Mouse (Mus musculus) thymus, adult 2 months (tissue): ENCODE measurements at regions not wholly inside any gene's neighbourhood (a gene's known extent, or its start where the extent isn't known, plus 50 kb on each side); places are given as distances from the start of the nearest gene placed in this dataset.
"Not testable (repeated sequence)": the region's sequence is repeated elsewhere in the genome, so short reads cannot be mapped to it uniquely, and the experiment has no call there.

ENCODE experiments used
- DNase-seq: peaks from one replicate; pipeline ENCODE4 v3.0.0; 2021
- H3K27ac ChIP-seq: fragments of 200-500 bp; 2 replicates; pipeline ENCODE4 v1.5.1; 2012; ENCODE audit warnings: low read length, control low read depth; ENCODE audit not compliant: control insufficient read depth, insufficient read depth
- H3K27me3 ChIP-seq: fragments of 200-500 bp; 2 replicates; pipeline ENCODE4 v1.6.1; 2012; ENCODE audit warnings: mild to moderate bottlenecking, low read length, moderate library complexity, mixed read lengths; ENCODE audit not compliant: control insufficient read depth, insufficient read depth
- H3K36me3 ChIP-seq: fragments of 200-500 bp; 2 replicates; pipeline ENCODE4 v1.6.1; 2012; ENCODE audit warnings: mild to moderate bottlenecking, low read length, moderate library complexity; ENCODE audit not compliant: control insufficient read depth, insufficient read depth
- H3K4me1 ChIP-seq: fragments of 200-500 bp; replicated peaks from 2 replicates; pipeline ENCODE4 v1.6.1; 2012; ENCODE audit warnings: low read length; ENCODE audit not compliant: control insufficient read depth, insufficient read depth
- H3K4me3 ChIP-seq: fragments of 200-500 bp; 2 replicates; pipeline ENCODE4 v1.5.1; 2012; ENCODE audit warnings: mild to moderate bottlenecking, low read length, control low read depth, moderate library complexity; ENCODE audit not compliant: control insufficient read depth, insufficient read depth
- CTCF ChIP-seq: fragments of 200-500 bp; IDR thresholded peaks from 2 replicates; pipeline ENCODE4 v1.5.1; 2012; ENCODE audit warnings: mild to moderate bottlenecking, control low read depth, low read length, moderate library complexity, borderline replicate concordance; ENCODE audit not compliant: control insufficient read depth, poor library complexity, insufficient read depth; ENCODE audit errors: extremely low read depth
- POLR2A ChIP-seq: fragments of 200-500 bp; IDR thresholded peaks from 2 replicates; pipeline ENCODE4 v1.6.1; 2012; ENCODE audit warnings: mild to moderate bottlenecking, low read length, control low read depth, moderate library complexity; ENCODE audit not compliant: control insufficient read depth, poor library complexity, insufficient read depth; ENCODE audit errors: extremely low read depth
- WGBS: fragments of 180-500 bp; shearing (Covaris S2); methylation state at CpG from one replicate; pipeline ENCODE4 v1.1.7; 2018; 5-methylcytosine and 5-hydroxymethylcytosine counted together

- H3K27me3 ChIP-seq, result no peaks in the 10 kb centered on the region
- H3K27ac ChIP-seq, result no peak overlapping the region
- 37% methylated on average over 1 of the region's 1 CpGs for WGBS
- DNase-seq, result no peak
- no peak for TF ChIP-seq CTCF
- TF ChIP-seq POLR2A, result no peak
- H3K4me1 ChIP-seq, result no peaks in the 10 kb centered on the region
- no peak overlapping the region for H3K4me3 ChIP-seq
- H3K36me3 ChIP-seq, result no peaks in the 10 kb centered on the region
Observed at GRCm38 (mm10) chr5:78075203-78075602, 667.4 kb upstream of the Igfbp7 start.

- H3K36me3 ChIP-seq, result no peaks in the 10 kb centered on the region
- H3K27me3 ChIP-seq, result no peaks in the 10 kb centered on the region
- no peaks in the 10 kb centered on the region for H3K4me1 ChIP-seq
- H3K27ac ChIP-seq, result no peak overlapping the region
- WGBS, result 80% methylated on average over 4 of the region's 4 CpGs
- TF ChIP-seq CTCF (no peak), POLR2A (no peak)
- H3K4me3 ChIP-seq, result no peak overlapping the region
- DNase-seq, result no peak
Observed at GRCm38 (mm10) chr5:78032554-78033250, 624.9 kb upstream of the Igfbp7 start.

GRCm38 (mm10) chr5:78017523-78017922 is 609.7 kb upstream of the Igfbp7 start:
- H3K27ac ChIP-seq, result no peak overlapping the region
- no peak for DNase-seq
- WGBS, result 86% methylated on average over 4 of the region's 4 CpGs
- H3K27me3 ChIP-seq, result no peaks in the 10 kb centered on the region
- H3K36me3 ChIP-seq, result no peaks in the 10 kb centered on the region
- no peaks in the 10 kb centered on the region for H3K4me1 ChIP-seq
- TF ChIP-seq CTCF (no peak), POLR2A (no peak)
- no peak overlapping the region for H3K4me3 ChIP-seq

GRCm38 (mm10) chr5:77986449-77987047 is 578.7 kb upstream of the Igfbp7 start:
- no peak for TF ChIP-seq POLR2A
- no peak for TF ChIP-seq CTCF
- Histone ChIP-seq H3K36me3 (no peaks in the 10 kb centered on the region), H3K27me3 (no peaks in the 10 kb centered on the region), H3K27ac (no peak overlapping the region), H3K4me1 (no peaks in the 10 kb centered on the region), H3K4me3 (no peak overlapping the region)
- WGBS, result 77% methylated on average over 10 of the region's 10 CpGs
- DNase-seq, result no peak

- Histone ChIP-seq H3K27ac (no peak overlapping the region), H3K4me1 (no peaks in the 10 kb centered on the region), H3K27me3 (no peaks in the 10 kb centered on the region), H3K36me3 (no peaks in the 10 kb centered on the region), H3K4me3 (no peak overlapping the region)
- WGBS, result 84% methylated on average over 1 of the region's 1 CpGs
- no peak for TF ChIP-seq POLR2A
- no peak for TF ChIP-seq CTCF
- no peak for DNase-seq
Observed at GRCm38 (mm10) chr5:77985269-77985668, 577.4 kb upstream of the Igfbp7 start.

- DNase-seq, H3K36me3 ChIP-seq, H3K27ac ChIP-seq, H3K4me3 ChIP-seq, H3K4me1 ChIP-seq, H3K27me3 ChIP-seq: not testable (repeated sequence)
- 94% methylated on average over 4 of the region's 4 CpGs for WGBS
Observed at GRCm38 (mm10) chr5:77940021-77940420, 532.2 kb upstream of the Igfbp7 start.

GRCm38 (mm10) chr5:77931874-77932273 is 524.0 kb upstream of the Igfbp7 start:
- no peak for TF ChIP-seq CTCF
- no peak for TF ChIP-seq POLR2A
- H3K27me3 ChIP-seq, result no peaks in the 10 kb centered on the region
- H3K4me1 ChIP-seq, result no peaks in the 10 kb centered on the region
- no peak overlapping the region for H3K4me3 ChIP-seq
- no peaks in the 10 kb centered on the region for H3K36me3 ChIP-seq
- WGBS, result 50% methylated on average over 2 of the region's 2 CpGs
- H3K27ac ChIP-seq, result no peak overlapping the region
- no peak for DNase-seq
